In the genomic region with DNA sequence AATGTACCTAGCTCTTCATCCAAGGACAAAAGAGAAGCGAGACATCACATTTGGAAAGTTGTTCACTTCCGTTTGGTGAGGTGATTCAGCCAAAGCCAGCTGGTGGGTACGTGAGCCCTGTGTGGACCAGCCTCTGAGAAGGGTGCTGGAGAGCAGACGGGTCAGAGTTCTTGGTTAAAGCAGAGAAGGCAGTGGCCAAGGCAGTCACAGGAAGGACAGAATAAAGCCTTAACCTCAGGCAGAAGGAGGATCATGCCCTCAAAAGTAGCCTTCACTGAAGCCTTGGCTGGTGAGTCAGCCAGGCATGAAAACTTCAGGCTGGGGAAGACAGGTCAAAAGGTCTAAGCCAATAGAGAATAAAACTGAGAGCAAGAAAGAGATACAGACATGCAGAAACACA, we compare ENCODE assay signal across 26 mouse cellular contexts. TPM values are rescaled to one million over a fixed set of nuclear protein-coding genes. Genes with fewer than 3 reads are reported as not detected.
DNase-seq lines count a peak whose midpoint lies in the region; ATAC-seq lines count a peak whose summit lies in the region.
"Had no signal": no experiment of that assay in that cellular context is flagged by ENCODE, and none has a peak within 500 bp of the region (broad histone marks: within the 10 kb centered on the region; RNA-seq: fewer than 3 reads in every experiment).

No protein-coding gene starts in this region.

- no peak overlapping the region for H3K27ac ChIP-seq in forebrain, embryonic 11.5 days (ENCODE audit: low read depth, low read length)
- no peak overlapping the region for H3K27ac ChIP-seq in forebrain, embryonic 16.5 days (ENCODE audit: low read length)
- H3K27ac ChIP-seq: embryonic facial prominence, embryonic 12.5 days; hindbrain, embryonic 13.5 days; kidney, postnatal 0 days; left cerebral cortex, adult 2 months; midbrain, embryonic 12.5 days; neural tube, embryonic 15.5 days had no signal

- H3K4me2 ChIP-seq in forebrain, embryonic 11.5 days (ENCODE audit: low read depth, low read length, severe bottlenecking), result no peak overlapping the region
- H3K4me2 ChIP-seq in forebrain, embryonic 16.5 days (ENCODE audit: low read length), result no peak overlapping the region
- H3K4me2 ChIP-seq: embryonic facial prominence, embryonic 12.5 days; hindbrain, embryonic 13.5 days; lung, embryonic 14.5 days; midbrain, embryonic 12.5 days; neural tube, embryonic 15.5 days had no signal

- no peak for ATAC-seq in forebrain, embryonic 11.5 days (replicated peaks; ENCODE audit: low FRiP score)
- no peak for ATAC-seq in forebrain, embryonic 16.5 days
- ATAC-seq: forebrain, embryonic 14.5 days; Patski had no signal

- H3K27me3 ChIP-seq in forebrain, embryonic 11.5 days (ENCODE audit: control insufficient read depth, insufficient read depth, low read length), result no peaks in the 10 kb centered on the region
- no peaks in the 10 kb centered on the region for H3K27me3 ChIP-seq in forebrain, embryonic 16.5 days (replicated peaks; ENCODE audit: control insufficient read depth, insufficient read depth, low read length)
- H3K27me3 ChIP-seq: embryonic facial prominence, embryonic 12.5 days; hindbrain, embryonic 13.5 days; midbrain, embryonic 12.5 days; neural tube, embryonic 15.5 days had no signal

- peak; percentile 47 for DNase-seq in forebrain, embryonic 11.5 days (ENCODE audit: low spot score)
- DNase-seq in kidney, adult 9 months, result peak; percentile 76
- DNase-seq in kidney, postnatal 10 days, result no peak
- DNase-seq in 3T3-L1 (ENCODE audit: low read depth, low spot score), result peak; percentile 21
- DNase-seq in 416B (ENCODE audit: low read depth), result peak; percentile 55
- no peak for DNase-seq in layer of hippocampus, postnatal 14 days (ENCODE audit: low spot score in 2 of 2)
- DNase-seq in urinary bladder, adult 2 months (ENCODE audit: low spot score), result no peak
- DNase-seq: cerebellum, adult 18-20 months; cerebellum, postnatal 14 days; heart, adult 18-20 months; heart, postnatal 36 days; layer of hippocampus, adult 9-11 months; lung, embryonic 14.5 days; right cerebral cortex, adult 18-20 months; right cerebral cortex, postnatal 4 days; thymus, postnatal 14 days had no signal

- H3K4me3 ChIP-seq in forebrain, embryonic 11.5 days (ENCODE audit: low read depth, low read length), result no peak overlapping the region
- no peak overlapping the region for H3K4me3 ChIP-seq in forebrain, embryonic 16.5 days (replicated peaks; ENCODE audit: low read length)
- H3K4me3 ChIP-seq: embryonic facial prominence, embryonic 12.5 days; hindbrain, embryonic 13.5 days; left cerebral cortex, adult 2 months; midbrain, embryonic 12.5 days; neural tube, embryonic 15.5 days had no signal

- H3K36me3 ChIP-seq in forebrain, embryonic 11.5 days (ENCODE audit: control insufficient read depth, insufficient read depth, low read length), result no peaks in the 10 kb centered on the region
- no peaks in the 10 kb centered on the region for H3K36me3 ChIP-seq in forebrain, embryonic 16.5 days (ENCODE audit: control insufficient read depth, insufficient read depth)
- H3K36me3 ChIP-seq: embryonic facial prominence, embryonic 12.5 days; hindbrain, embryonic 13.5 days; midbrain, embryonic 12.5 days; neural tube, embryonic 15.5 days had no signal

- WGBS in forebrain, embryonic 11.5 days, result 91% methylated on average over 4 of the region's 4 CpGs
- 84% methylated on average over 4 of the region's 4 CpGs for WGBS in forebrain, embryonic 16.5 days

- H3K9me3 ChIP-seq in forebrain, embryonic 11.5 days (ENCODE audit: control insufficient read depth, low read length), result no peaks in the 10 kb centered on the region
- H3K9me3 ChIP-seq in forebrain, embryonic 16.5 days (ENCODE audit: control insufficient read depth, low read length), result no peaks in the 10 kb centered on the region
- H3K9me3 ChIP-seq: embryonic facial prominence, embryonic 12.5 days; hindbrain, embryonic 13.5 days; midbrain, embryonic 12.5 days; neural tube, embryonic 15.5 days had no signal

- H3K9ac ChIP-seq in forebrain, embryonic 11.5 days (ENCODE audit: low read length), result no peak overlapping the region
- H3K9ac ChIP-seq in forebrain, embryonic 16.5 days (replicated peaks; ENCODE audit: low read depth, low read length), result no peak overlapping the region
- H3K9ac ChIP-seq: embryonic facial prominence, embryonic 12.5 days; hindbrain, embryonic 13.5 days; lung, embryonic 14.5 days; midbrain, embryonic 12.5 days; neural tube, embryonic 15.5 days had no signal

- H3K4me1 ChIP-seq in forebrain, embryonic 11.5 days (replicated peaks; ENCODE audit: control insufficient read depth, insufficient read depth, low read length), result no peaks in the 10 kb centered on the region
- H3K4me1 ChIP-seq in forebrain, embryonic 16.5 days (replicated peaks; ENCODE audit: control insufficient read depth, insufficient read depth, low read length), result no peaks in the 10 kb centered on the region
- H3K4me1 ChIP-seq: embryonic facial prominence, embryonic 12.5 days; hindbrain, embryonic 13.5 days; midbrain, embryonic 12.5 days; neural tube, embryonic 15.5 days had no signal

RNA-seq across cellular contexts. Expression of gene Cldn10, which starts 22.0 kb away (rescaled TPM):
- polyA plus RNA-seq in forebrain, embryonic 11.5 days (2014; fragmentation: Nextera tagmentation; extraction: Ambion mirVana), result 0.53 and 0.84 TPM in 2 replicates
- polyA plus RNA-seq in forebrain, embryonic 16.5 days (2015; fragmentation: Nextera tagmentation; extraction: Ambion mirVana), result 1.8 and 1.9 TPM in 2 replicates
- total RNA-seq in layer of hippocampus, postnatal 14 days (2021), result 10 to 100 TPM; 26.4 to 26.6 TPM
- polyA plus RNA-seq in urinary bladder, adult 2 months (2012; rRNA removed), result 8.6 and 9.0 TPM in 2 replicates
- total RNA-seq: gastrocnemius, adult 8-10 months had no signal
- polyA plus RNA-seq: Patski had no signal

Comparison
In these comparisons a context has a peak if more than half of its experiments do, and no peak if none do; other contexts are left out.
1. DNase-seq: peak in forebrain, embryonic 11.5 days (single experiment), kidney, adult 9 months (single experiment), 3T3-L1 (single experiment) and 416B (single experiment); none in kidney, postnatal 10 days (single experiment), layer of hippocampus, postnatal 14 days (0 of 2) and urinary bladder, adult 2 months (single experiment).